Mouse (Mus musculus) neural tube, embryonic 14.5 days (tissue): ENCODE data around the gene Lyve1. TPM values are rescaled to one million over a fixed set of nuclear protein-coding genes. Genes with fewer than 3 reads are reported as not detected.

Experiments
- ATAC-seq: fragments of 200-750 bp; cut with Nextera tagmentation; 2 replicates; pipeline ENCODE4 v1.8.0; 2017; ENCODE audit warnings: low read depth, mild to moderate bottlenecking, moderate TSS enrichment, moderate library complexity
- H3K27ac ChIP-seq: fragments of 300-500 bp; sonication (generic); 2 replicates; pipeline ENCODE4 v1.5.1; 2014; ENCODE audit warnings: low read depth, mild to moderate bottlenecking, control low read depth, low read length, moderate library complexity, mixed read lengths
- H3K27me3 ChIP-seq: fragments of 300-500 bp; sonication (generic); 2 replicates; pipeline ENCODE4 v1.6.1; 2014; ENCODE audit warnings: low read length; ENCODE audit not compliant: control insufficient read depth, insufficient read depth
- H3K36me3 ChIP-seq: fragments of 300-500 bp; sonication (generic); 2 replicates; pipeline ENCODE4 v1.6.1; 2014; ENCODE audit warnings: low read length, mixed read lengths; ENCODE audit not compliant: control insufficient read depth, insufficient read depth
- H3K4me1 ChIP-seq: fragments of 300-500 bp; sonication (generic); 2 replicates; pipeline ENCODE4 v1.6.1; 2014; ENCODE audit warnings: low read length; ENCODE audit not compliant: control insufficient read depth, insufficient read depth
- H3K4me2 ChIP-seq: fragments of 300-500 bp; sonication (generic); 2 replicates; pipeline ENCODE4 v1.6.1; 2014; ENCODE audit warnings: mild to moderate bottlenecking, low read depth, low read length, control low read depth
- H3K4me3 ChIP-seq: fragments of 300-500 bp; sonication (generic); 2 replicates; pipeline ENCODE4 v1.5.1; 2014; ENCODE audit warnings: low read depth, low read length, control low read depth, mixed read lengths
- H3K9ac ChIP-seq: fragments of 300-500 bp; sonication (generic); replicated peaks from 2 replicates; pipeline ENCODE4 v1.6.1; 2014; ENCODE audit warnings: low read depth, mild to moderate bottlenecking, control low read depth, low read length, mixed read lengths
- H3K9me3 ChIP-seq: fragments of 300-500 bp; sonication (generic); 2 replicates; pipeline ENCODE4 v1.6.1; 2016; ENCODE audit warnings: low read length; ENCODE audit not compliant: control insufficient read depth
- WGBS: fragments of 180-500 bp; shearing (Covaris S2); extraction: QIAGEN DNeasy Blood & Tissue Kit; methylation state at CpG from one replicate; pipeline ENCODE4 v1.1.7; 2014; 5-methylcytosine and 5-hydroxymethylcytosine counted together
- microRNA-seq: library from miRNA; unstranded; fragments of <30 nt; microRNA quantifications from one replicate; pipeline ENCODE4, GENCODE M21; 2016
- polyA plus RNA-seq: library from polyadenylated mRNA; unstranded; fragments of >200 nt; fragmentation: Nextera tagmentation; extraction: Ambion mirVana; gene quantifications from 2 replicates; pipeline ENCODE4 v1.2.1, GENCODE M21; 2014

Gene Lyve1
- polyA plus RNA-seq, 1 experiment from 2014 or later, result 0.44 TPM

DNA sequence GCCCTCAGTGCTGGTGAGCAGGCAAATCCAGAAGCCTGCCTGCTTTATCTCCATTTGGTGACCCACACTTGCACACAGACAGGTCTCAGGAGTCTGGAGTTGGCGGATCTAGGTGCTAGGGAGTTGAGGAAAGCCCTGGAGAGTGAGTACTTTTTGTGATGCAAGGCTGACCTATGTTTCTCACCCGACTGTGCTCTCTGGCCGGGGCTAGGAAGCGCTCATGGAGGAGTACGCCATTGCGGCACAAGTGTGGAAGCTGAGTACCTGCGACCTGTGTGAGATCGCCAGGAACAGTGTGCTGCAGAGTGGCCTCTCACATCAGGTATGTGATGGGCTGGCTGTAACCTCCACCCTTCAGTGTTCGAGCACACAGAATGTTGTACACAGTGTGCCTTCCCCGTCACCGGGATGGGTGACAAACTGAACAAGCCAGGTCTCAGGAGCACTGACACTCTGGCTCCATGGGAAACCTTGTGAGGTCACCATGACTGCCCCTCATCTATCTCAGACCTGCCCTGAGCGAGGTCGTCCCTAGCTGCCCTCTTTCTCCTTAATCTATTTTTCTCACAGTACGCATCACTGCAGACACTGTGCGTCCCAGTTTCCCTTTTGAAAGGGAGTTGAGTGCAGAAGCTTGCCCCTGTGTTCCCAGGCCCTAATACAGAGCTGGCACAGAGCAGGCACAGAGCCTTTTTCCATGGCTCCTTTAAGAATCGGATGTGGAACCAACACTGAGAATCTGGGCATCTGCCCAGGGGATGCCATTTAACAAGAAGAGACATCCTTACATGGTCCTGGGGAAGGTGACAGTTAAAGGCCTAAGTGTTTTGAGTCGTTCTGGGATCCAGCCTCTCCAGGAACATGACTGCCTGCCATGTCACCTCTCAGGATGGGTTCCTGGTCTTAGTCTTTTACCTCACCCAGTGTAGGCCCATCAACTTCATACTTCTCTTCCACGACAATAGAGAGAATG is 53.2 kb downstream of the Lyve1 start:
- no peak overlapping the region for H3K4me3 ChIP-seq
- H3K9ac ChIP-seq, result no peak overlapping the region
- ATAC-seq, result no peak
- H3K27ac ChIP-seq, result no peak overlapping the region
- 87% methylated on average over 18 of the region's 18 CpGs for WGBS
- H3K9me3 ChIP-seq, result no peaks in the 10 kb centered on the region
- H3K27me3 ChIP-seq, result no peaks in the 10 kb centered on the region
- H3K4me1 ChIP-seq, result no peaks in the 10 kb centered on the region
- no peaks in the 10 kb centered on the region for H3K36me3 ChIP-seq
- H3K4me2 ChIP-seq, result no peak overlapping the region

DNA sequence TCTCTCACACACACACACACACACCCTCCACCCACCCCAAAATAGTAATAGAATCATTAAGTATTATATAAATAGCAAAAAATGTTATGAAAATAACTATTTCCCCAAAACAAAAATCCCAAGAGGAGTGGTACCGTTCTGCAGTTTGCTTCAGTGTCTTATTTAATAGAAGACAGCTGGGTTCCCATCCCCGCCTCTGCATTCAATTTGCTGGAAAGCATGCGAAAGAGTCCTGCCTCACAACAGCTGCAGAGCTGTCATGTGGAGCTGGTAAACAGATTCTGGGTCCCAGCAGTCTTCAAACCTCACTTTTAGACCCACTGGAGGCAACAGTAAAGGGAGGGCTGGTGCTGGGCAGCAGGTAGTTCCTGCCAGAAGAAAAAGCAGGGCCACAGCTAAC is 54.1 kb downstream of the Lyve1 start:
- Histone ChIP-seq H3K27ac (no peak overlapping the region), H3K36me3 (no peaks in the 10 kb centered on the region), H3K27me3 (no peaks in the 10 kb centered on the region), H3K4me1 (no peaks in the 10 kb centered on the region), H3K4me3 (no peak overlapping the region), H3K9me3 (no peaks in the 10 kb centered on the region), H3K4me2 (no peak overlapping the region), H3K9ac (no peak overlapping the region)
- 65% methylated on average over 3 of the region's 3 CpGs for WGBS
- no peak for ATAC-seq

DNA sequence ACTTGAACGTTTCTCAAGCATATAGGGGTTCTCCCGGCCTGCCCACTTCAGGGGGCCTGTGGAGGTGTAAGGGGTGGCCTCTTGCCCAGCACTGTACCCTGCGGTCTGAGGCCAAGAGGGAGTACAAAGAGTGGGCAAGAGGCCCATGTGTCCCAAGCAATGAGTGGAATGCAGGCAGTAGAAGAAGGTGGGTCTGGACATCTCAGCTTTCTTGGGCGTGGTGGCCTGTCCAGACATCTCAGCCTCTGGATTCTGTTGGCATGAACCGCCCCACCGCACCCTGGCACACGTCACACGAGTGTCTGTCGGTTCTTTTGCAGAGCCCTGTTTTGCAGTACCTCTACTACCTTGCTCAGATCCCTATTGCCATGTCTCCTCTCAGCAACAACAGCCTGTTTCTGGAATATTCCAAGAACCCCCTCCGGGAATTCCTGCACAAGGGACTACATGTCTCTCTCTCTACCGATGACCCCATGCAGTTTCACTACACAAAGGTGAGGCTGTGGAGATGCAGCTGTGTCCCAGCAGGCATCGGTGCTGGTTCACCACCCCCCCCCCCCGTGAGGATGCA is 55.5 kb downstream of the Lyve1 start:
- no peaks in the 10 kb centered on the region for H3K9me3 ChIP-seq
- ATAC-seq, result no peak
- no peak overlapping the region for H3K9ac ChIP-seq
- H3K27me3 ChIP-seq, result no peaks in the 10 kb centered on the region
- H3K27ac ChIP-seq, result no peak overlapping the region
- no peak overlapping the region for H3K4me2 ChIP-seq
- 95% methylated on average over 13 of the region's 13 CpGs for WGBS
- no peak overlapping the region for H3K4me3 ChIP-seq
- H3K36me3 ChIP-seq, result no peaks in the 10 kb centered on the region
- no peaks in the 10 kb centered on the region for H3K4me1 ChIP-seq

DNA sequence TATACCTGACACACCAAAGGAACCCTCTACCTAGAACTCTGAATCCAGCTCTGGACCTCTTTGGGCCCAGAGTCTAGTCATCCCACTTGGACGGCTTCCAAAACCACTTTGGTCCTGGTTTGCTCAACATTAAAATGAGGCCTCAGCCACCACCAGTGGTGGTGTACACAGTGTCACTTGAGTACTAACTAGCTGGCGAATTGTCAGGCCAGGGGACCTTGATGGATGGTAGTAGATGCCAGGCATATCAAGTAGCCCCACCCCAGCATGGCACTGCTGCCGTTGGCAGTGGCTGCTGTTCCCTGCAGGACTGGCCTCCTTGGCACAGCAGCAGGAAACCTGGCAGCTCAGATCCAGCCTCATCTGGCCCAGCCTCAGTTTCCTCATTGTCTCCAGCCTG is 58.8 kb downstream of the Lyve1 start:
- Histone ChIP-seq H3K9me3 (no peaks in the 10 kb centered on the region), H3K36me3 (no peaks in the 10 kb centered on the region), H3K4me2 (no peak overlapping the region), H3K27ac (no peak overlapping the region), H3K9ac (no peak overlapping the region), H3K27me3 (no peaks in the 10 kb centered on the region), H3K4me3 (no peak overlapping the region), H3K4me1 (no peaks in the 10 kb centered on the region)
- 62% methylated on average over 3 of the region's 3 CpGs for whole genome bisulfite sequencing
- ATAC-seq, result peak; percentile 57; the same call in 1 of the 2 replicates

DNA sequence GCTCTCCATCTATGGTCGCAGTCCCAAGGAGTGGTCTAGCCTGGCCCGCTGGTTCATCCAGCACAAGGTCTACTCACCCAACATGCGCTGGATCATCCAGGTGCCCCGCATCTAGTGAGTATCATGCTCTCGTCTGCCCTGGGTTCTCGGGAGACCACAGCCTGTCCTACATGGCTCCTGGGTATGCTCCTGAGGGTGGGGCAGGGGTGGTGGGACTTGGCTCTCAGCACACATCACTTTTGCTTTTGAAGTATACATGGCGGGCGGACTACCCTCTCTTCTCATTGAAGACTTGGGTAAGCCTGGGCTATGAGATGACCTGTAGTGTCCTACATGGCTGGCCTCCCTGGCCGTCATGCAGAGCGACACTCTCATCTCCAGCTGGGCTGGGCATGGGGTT is 59.9 kb downstream of the Lyve1 start:
- no peak overlapping the region for H3K4me2 ChIP-seq

DNA sequence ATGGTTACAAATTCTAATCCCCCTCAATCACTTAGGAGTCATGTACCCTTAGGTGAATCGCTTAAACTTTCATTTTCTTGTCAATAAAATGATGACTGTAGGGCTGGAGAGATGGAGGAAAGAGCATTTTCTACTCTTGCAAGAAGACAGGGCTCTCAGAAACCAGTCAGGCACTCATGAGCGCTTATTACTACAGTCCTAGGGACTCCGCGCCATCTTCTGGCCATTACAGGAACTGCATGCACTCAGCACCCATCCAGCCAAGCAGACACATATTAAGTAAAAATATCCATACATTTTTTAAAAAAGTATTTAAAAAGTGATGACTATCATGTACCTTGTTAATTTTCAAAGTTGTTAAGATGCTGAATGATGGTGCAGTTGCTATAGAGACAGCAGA is 62.0 kb downstream of the Lyve1 start:
- WGBS, result 2% methylated on average over 4 of the region's 4 CpGs
- H3K4me2 ChIP-seq, result no peak overlapping the region

More for the DNA sequence above, 59.9 kb downstream of the Lyve1 start:
- Histone ChIP-seq H3K27ac (no peak overlapping the region), H3K4me3 (no peak overlapping the region), H3K36me3 (no peaks in the 10 kb centered on the region), H3K27me3 (no peaks in the 10 kb centered on the region), H3K9ac (no peak overlapping the region), H3K9me3 (no peaks in the 10 kb centered on the region), H3K4me1 (no peaks in the 10 kb centered on the region)
- 97% methylated on average over 10 of the region's 10 CpGs for WGBS
- ATAC-seq, result no peak

More for the DNA sequence above, 62.0 kb downstream of the Lyve1 start:
- H3K27ac ChIP-seq, result no peak overlapping the region
- H3K9ac ChIP-seq, result no peak overlapping the region
- no peaks in the 10 kb centered on the region for H3K9me3 ChIP-seq
- H3K27me3 ChIP-seq, result no peaks in the 10 kb centered on the region
- H3K4me1 ChIP-seq, result no peaks in the 10 kb centered on the region
- ATAC-seq, result peak; percentile 76
- H3K36me3 ChIP-seq, result no peaks in the 10 kb centered on the region
- no peak overlapping the region for H3K4me3 ChIP-seq

Small RNA genes within 50 kb of the gene (microRNA-seq; reads per million reads assigned to microRNA genes)
- not detected for gene Gm47282

Other genes with a start within 250 kb of the Lyve1 start
- 66.5 and 83.1 TPM in 2 replicates for gene Sbf2, start 248.3 kb downstream of the Lyve1 start, polyA plus RNA-seq
- gene Adm, start 235.6 kb downstream of the Lyve1 start, polyA plus RNA-seq, result 2.0 and 2.1 TPM in 2 replicates
- 9.1 and 10.9 TPM in 2 replicates for gene Ampd3, start 95.0 kb downstream of the Lyve1 start, polyA plus RNA-seq
- gene Rnf141, start 18.8 kb downstream of the Lyve1 start, polyA plus RNA-seq, result 41.2 and 43.0 TPM in 2 replicates
- gene Mrvi1, start 119.2 kb upstream of the Lyve1 start, polyA plus RNA-seq, result 0.79 and 1.9 TPM in 2 replicates
- gene Ctr9, start 165.7 kb upstream of the Lyve1 start, polyA plus RNA-seq, result 75.6 and 86.3 TPM in 2 replicates
- 1,155 and 1,522 TPM in 2 replicates for gene Eif4g2, start 219.8 kb upstream of the Lyve1 start, polyA plus RNA-seq